Mouse (Mus musculus): ENCODE data around the gene Psmc2.

DNA sequence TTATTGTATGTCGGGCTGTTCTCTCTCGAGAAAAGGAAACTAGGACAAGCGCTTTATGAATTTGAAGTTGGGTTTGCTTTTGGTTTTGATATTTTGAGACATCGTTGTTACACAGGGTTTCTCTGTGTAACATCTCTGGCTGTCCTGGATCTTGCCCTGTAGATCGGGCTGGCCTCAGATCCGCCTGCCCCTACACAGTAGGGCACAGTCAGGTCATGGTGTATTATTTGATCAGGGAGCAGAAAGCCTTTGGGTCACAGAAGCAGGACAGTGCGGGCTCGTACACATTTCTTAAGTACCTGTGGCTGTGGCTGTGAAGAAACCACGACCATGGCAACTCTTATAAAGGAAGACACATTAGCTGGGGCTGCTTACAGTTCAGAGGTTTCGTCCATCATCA is 47.5 kb upstream of the Psmc2 start:
- no peak for TF ChIP-seq POLR2A (IDR thresholded peaks at IDR 0.05; ENCODE audit: control insufficient read depth, extremely low read depth, insufficient read depth, low read length, poor library complexity)
- TF ChIP-seq CTCF (IDR thresholded peaks at IDR 0.05; ENCODE audit: borderline replicate concordance, control insufficient read depth, extremely low read depth, insufficient read depth, low read length, poor library complexity): no peak
